Mouse (Mus musculus) ovary, adult 18-20 months (tissue): ENCODE measurements around the gene Peli1.

ENCODE experiments used
- DNase-seq: peaks from one replicate; pipeline ENCODE4 v3.0.0; 2022; ENCODE audit warnings: low spot score, mixed read lengths

Gene Peli1

GRCm38 (mm10) chr11:21092621-21093020, 1.5 kb downstream of the Peli1 start:
- DNase-seq: no peak

GRCm38 (mm10) chr11:21093081-21093815, 2.2 kb downstream of the Peli1 start:
- no peak for DNase-seq

DNA sequence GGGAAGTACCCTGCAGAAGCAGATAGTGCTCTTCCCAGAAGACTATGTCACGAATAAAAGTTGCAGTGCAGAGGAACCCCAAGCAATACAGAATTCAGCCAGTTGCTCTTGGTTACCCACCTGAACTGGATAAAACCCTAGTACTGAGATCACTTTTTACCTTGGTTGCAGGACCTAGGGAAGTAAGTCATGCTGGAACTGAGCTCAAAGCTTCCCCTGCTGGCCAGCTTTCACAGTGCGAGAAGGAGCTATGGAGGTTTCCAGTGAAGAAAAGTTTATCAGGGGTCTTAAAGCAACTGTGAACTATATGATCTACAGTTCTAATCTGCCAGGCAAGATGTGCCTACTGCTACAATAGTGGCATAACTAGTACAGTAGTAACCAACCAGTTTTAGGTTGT, 5.5 kb downstream of the Peli1 start:
- no peak for DNase-seq

- no peak for DNase-seq
Measured at GRCm38 (mm10) chr11:21098457-21098856, 7.4 kb downstream of the Peli1 start.

DNA sequence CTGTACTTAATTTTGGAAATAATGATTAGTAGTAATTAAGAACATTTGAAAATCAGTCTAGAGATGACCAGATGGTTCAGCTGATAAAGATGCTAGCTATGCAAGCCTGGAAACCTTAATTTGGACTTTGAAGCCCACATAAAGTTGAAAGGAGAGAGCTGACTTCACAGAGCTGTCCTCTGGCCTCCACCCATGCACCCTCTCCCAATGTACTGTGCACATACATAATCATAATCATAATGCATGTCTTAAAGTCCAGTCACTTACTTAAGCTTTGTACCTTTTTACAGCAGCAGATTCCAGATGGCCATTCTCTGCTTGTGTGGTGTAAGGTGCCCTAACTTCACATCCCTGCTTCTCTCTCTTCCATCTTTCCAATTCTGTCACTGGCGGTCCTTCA, 9.6 kb downstream of the Peli1 start:
- DNase-seq: no peak

DNA sequence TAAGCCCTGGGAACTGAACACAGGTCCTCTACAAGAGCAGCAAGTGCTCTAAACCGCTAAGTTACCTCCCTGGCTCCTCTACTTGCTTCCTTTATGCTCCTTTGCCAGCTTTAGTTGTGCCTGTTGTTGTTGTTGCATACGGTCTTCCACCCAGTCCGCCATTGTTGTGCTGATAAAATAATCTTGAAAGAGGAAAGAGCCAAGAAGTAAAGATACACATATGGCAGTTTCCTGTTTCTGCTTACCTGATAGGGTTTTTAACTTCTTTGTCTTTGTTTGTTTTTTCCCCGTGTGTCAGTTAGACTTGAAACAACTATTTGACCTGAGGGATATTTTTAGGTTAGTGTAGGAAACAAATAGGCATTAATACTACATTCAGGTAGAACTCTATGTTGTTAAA, 10.2 kb downstream of the Peli1 start:
- DNase-seq: no peak

DNA sequence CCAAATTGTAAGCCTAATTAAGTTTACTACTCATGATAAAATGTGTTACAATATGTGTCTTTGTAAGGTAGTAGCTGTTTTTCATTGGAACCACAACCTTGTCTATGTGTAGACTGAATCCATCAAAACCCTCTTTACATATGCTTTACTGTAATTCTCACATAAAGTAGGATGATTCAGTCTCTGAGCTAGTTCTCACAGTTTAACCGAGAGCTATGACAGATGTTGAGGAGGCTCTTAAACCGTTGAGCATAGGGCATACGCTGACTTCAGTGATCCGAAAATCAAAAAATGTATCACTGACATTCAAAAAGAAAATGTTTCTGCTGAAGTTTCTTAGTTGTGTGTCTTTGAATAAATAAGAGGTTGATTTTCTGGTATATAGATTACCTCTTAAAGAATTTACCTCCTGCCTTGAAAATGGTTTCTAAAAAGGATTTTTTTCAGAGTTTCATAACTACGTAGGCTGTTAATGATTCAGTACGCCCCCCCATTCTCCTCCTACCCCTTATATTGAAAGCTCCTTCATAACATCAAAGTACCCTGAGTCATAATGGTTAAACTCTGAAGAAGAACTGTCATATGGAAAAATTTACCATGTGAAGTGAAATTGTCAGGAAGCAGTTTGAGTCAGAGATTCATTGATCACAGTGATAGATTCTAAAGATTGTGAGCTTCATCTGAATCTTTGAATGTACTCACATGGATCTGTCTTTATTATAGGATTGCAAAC, 11.3 kb downstream of the Peli1 start:
- DNase-seq: no peak

- DNase-seq: no peak
Measured at GRCm38 (mm10) chr11:21103186-21103585, 12.1 kb downstream of the Peli1 start.

- DNase-seq: no peak
Measured at GRCm38 (mm10) chr11:21105393-21105792, 14.3 kb downstream of the Peli1 start.

- DNase-seq: no peak
Measured at GRCm38 (mm10) chr11:21107120-21107519, 16.0 kb downstream of the Peli1 start.

DNA sequence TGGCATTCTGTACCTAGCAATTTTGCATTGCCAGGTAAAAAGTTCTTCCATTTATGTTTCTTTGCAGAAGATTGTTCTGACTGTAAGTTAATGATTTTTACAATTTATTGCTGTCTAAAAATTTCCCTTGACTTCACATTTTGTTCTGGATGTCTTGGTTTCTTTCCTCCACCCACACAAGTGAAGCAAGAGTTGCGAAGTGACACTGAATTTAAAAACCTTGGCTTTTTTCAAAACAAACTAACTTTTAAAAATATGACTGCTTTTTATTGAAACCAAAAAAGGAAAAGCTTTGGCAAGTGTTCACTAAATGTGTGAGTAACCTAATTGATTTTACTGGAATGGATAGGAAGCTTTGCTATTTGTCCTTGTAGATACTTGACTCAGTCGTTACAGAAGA, 18.2 kb downstream of the Peli1 start:
- DNase-seq: no peak

GRCm38 (mm10) chr11:21114516-21114915, 23.4 kb downstream of the Peli1 start:
- no peak for DNase-seq

GRCm38 (mm10) chr11:21115804-21116203, 24.7 kb downstream of the Peli1 start:
- DNase-seq: no peak

GRCm38 (mm10) chr11:21116623-21117295, 25.7 kb downstream of the Peli1 start:
- DNase-seq: no peak

DNA sequence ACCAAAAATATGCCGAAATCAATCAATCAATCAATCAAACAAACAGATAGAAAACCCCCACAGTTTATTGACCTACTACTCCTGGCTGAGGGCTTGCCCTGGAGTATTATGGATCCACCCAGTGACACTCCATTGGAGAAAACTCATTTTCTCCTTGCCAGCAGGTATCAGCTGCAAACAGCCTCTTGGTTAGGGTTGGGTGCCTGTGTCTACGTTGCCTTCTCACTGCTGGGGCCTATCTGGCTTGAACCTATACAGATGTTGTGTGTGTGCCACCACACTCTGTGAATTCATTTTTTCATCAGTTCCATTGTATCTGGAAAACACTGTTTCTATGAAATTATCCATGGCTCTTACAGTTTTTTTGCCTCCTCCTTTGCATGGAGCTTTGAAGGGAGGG, 30.6 kb downstream of the Peli1 start:
- no peak for DNase-seq

- no peak for DNase-seq
Measured at GRCm38 (mm10) chr11:21122399-21122798, 31.3 kb downstream of the Peli1 start.

- no peak for DNase-seq
Measured at GRCm38 (mm10) chr11:21131692-21132091, 40.6 kb downstream of the Peli1 start.

DNA sequence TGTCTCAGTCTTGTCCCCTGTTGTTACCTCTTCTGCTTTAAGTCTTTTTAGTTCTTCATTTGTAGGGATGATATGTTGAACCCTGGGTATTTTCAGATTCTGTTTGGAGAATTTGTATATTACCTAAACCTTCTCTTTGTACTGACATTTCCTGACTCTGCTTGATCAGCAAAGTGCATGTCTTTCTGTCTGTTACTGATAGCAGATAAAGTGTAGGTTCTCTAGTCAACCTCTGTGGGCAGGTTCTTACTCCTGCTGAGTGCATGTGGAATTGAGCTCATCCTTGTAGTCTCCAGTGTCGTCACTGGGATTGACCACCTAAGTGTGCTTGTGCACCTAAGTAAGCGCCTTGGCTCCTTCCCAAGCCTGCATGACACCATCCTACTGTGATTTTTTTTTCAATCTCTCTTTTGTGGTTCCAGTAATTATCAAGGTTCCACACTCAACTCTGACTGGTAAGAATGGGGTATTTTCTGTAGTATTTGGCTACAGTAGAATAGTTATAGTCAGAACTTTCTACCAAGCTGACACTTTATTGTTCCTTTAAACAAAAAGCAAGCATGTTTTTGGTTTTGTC, 43.9 kb downstream of the Peli1 start:
- no peak for DNase-seq

DNA sequence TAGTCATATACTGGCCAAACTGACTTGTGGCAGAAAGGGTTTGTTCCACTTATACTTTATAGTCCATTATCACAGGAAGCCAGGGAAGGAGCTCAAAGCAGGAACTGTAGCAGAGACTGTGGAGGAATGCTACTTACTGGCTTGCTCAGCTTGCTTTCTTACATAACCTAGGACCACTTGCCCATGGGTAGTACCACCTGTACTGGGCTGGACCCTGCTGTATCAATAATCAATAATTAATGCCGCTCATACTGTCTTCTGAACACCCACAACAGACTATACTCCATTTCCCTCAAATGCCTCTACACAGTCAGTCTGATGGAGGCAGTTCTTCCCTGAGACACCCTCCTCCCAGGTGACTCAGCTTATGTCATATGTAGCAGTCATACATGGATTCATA, 48.4 kb downstream of the Peli1 start:
- no peak for DNase-seq

DNA sequence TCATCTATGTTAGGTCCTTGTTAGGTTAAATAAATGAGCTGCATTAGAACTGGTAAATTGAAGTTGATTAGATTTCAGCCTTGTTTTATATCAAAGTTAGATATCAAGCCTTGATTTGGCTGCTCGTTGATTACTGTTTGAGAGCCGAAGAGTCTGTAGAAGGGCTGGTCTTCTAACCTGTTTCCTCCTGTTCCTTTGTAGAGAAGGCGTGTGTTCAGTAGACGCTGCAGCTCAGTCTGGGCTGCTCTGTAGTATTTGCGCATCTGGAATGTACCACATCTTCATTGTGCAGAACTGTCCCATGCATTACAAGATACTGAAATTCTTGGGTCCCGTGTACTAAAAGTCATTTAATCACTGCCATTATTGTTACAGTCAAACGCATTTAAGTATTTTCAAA, 50.2 kb downstream of the Peli1 start:
- DNase-seq: no peak

DNA sequence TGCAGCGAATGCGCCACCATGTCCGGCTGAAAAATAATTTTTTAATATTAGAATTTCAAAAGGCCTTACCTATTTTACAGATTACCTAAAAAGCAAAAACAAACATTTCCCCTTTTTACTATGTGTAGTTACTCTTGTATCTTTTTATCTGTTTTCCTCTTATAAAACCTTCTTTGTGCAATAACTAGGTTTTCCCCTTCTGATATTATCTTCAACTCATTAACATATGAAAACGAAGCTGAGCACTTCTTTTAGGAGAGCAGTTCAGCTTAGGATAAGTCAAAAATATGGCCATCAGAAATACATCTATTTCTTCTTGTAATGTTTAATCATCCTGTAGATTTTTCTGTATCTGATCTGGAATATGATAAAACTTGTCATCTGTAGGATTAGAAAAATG, 50.7 kb downstream of the Peli1 start:
- no peak for DNase-seq

DNA sequence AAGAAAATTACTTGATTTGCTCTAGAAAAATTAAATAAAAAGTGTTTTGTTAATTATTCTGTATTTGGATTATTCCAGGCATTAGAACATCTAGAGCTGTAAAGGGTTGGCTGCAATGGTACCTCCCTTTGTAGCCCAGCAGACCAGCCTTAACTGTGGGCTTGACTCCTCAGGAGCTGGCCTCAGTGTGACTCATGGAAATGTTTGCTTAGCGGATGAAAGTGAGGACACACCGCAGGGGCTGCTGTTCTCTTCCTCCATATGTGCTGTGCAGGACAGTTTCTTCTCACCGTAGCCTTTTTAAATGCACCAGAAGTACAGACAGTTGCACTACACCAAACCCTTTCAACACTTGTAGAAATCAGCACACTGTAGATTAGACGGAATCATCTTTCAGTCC, 58.4 kb downstream of the Peli1 start:
- no peak for DNase-seq

DNA sequence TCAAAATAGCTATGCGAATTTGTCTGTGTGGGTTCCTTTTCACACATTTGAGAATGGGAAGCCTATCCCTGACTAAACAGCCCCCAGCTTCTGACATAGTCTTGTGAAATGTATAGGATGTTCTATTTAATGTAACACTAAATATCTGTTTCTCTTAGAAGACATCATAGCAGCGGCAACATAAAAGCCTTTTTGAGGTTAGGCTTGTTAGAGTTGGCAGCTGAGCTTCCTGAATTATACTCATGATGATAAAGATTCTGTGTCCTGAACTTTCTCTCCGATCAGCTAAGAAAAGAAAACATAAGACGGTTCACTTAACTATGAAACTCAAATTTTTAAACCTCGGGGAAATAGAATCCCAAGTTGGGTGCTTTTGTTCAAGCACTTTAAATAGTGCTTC, 59.2 kb downstream of the Peli1 start:
- no peak for DNase-seq
